Mouse (Mus musculus): ENCODE measurements around the gene Clpb.

Gene Clpb

DNA sequence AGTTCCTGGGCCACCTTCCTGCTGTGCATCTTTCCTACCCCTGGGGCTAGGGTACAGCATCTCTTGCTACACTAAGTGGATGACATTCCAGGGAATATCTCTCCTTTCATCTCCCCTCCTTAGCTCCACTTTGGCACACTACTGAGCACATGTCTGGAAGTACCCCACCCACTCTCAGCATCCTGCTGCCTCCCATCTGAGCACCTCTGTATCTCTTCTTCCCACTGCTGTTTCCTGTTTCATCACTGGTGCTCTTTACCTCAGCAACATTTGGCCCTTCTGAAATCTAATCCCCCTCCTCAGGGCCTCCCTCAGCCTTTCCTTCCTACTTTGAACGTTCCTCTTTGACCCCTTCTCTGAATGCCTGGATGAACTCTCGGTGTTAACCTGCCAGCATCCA is 63.5 kb downstream of the Clpb start:
- DNase-seq (ENCODE audit: inconsistent ontology term), result no peak

DNA sequence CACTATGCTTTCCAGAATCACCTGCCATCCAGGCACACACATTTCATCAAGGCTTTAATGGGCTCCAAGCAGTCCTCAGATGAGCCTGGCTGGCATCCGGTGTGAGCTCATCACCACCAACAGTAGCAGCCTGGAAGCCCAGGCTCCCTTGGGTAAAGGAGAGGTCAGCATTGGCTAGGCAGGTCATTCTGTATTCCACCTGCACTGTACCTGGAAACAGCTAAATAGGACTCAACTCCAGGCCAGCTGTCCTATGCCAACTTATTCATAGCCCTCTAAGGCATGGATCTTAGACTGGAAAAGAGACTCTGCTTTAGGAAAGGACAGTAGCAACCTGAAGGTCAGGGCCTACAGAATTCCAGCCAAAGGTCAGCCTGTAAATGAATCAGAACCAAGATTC is 68.7 kb downstream of the Clpb start:
- no peak for DNase-seq (ENCODE audit: inconsistent ontology term)

DNA sequence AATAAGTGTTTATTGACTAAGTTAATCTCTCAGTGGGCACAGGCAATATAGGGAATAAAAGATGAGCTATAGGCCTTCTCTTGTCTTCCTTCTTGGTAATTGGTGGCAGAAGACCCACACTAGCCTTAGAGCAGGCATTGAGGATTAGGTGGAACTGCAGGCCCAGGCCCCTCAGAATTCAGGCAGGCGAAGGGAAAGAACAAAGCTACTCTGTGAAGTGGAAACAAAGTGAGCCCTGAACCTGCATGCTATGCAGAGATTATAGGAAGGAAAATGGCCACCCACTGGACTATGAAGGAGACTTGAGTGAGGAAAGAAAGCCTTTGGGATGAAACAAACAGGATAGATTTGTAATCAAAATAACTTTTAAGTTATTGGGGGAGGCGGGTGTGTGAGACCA is 69.6 kb downstream of the Clpb start:
- no peak for DNase-seq (ENCODE audit: inconsistent ontology term)

DNA sequence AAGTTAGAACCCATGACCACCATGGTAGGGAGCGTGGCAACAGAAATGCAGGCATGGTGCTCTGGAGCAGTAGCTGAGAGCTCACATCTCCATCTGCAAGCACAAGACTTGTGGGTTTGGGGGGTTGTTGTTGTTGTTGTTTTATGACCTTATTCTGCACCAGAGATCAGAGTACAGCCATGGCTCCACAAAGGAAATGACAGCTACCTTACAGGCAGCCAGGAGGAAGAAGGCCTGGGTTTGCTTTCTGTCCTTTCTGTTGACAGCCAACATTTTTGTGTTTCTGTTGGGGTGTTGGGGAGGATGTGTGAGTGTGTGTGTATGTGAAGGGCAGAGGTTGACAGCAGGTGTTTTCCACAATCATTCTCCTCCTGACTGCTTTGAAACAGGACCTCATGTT is 71.9 kb downstream of the Clpb start:
- DNase-seq (ENCODE audit: inconsistent ontology term), result no peak

DNA sequence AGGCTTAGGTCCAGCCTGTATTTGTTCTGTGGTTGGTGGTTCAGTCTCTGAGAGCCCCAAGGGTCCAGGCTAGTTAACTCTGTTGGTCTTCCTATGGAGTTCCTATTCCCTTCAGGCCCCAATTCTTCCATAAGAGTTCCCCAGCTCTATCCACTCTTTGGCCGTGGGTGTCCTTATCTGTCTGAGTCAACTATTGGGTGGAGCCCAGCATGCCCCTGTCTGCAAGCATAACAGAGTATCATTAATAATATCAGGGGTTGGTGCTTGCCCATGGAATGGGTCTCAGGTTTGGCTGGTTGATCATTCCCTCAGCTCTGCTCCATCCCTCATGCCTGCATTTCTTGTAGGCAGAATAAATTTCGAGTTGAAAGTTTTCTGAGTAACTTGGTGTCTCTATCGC is 74.3 kb downstream of the Clpb start:
- no peak for DNase-seq (ENCODE audit: inconsistent ontology term)

DNA sequence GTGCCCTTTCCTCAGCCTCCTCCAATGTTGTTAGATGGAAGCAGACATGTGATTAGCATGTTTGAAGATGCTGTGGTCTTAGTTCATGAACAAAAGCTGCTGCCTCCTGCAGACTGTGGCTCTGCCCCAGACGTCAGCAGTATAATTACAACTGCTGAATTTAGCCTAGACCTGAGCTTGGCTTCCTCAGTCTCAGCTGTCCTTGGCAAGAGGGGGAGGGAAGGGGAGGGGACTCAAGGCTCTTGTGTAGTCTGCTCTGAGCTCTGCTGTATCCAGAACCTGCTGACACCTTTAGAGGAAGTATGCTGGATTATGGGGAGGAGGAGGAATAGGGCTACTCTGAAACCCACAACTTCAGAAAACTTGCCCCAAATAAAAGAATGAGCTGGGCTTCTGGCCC is 76.2 kb downstream of the Clpb start:
- no peak for DNase-seq (ENCODE audit: inconsistent ontology term)

DNA sequence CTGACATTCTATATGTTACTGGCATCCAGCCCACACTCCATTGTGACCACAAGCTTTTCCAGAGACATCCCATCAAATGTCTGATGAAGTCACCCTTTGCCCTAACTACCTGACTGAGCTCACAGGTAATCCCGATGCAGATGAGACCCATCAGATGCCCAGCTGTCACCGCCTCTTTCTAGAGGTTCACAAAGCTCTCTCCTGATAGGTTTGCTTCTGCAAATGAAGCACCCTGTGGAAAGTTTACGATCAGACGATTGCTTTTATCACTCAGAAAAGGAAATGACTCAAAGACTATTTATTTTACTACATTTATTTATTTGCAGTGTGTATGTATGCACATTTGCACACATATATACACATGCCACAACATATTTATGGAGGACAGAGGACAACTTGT is 80.1 kb downstream of the Clpb start:
- no peak for DNase-seq (ENCODE audit: inconsistent ontology term)

DNA sequence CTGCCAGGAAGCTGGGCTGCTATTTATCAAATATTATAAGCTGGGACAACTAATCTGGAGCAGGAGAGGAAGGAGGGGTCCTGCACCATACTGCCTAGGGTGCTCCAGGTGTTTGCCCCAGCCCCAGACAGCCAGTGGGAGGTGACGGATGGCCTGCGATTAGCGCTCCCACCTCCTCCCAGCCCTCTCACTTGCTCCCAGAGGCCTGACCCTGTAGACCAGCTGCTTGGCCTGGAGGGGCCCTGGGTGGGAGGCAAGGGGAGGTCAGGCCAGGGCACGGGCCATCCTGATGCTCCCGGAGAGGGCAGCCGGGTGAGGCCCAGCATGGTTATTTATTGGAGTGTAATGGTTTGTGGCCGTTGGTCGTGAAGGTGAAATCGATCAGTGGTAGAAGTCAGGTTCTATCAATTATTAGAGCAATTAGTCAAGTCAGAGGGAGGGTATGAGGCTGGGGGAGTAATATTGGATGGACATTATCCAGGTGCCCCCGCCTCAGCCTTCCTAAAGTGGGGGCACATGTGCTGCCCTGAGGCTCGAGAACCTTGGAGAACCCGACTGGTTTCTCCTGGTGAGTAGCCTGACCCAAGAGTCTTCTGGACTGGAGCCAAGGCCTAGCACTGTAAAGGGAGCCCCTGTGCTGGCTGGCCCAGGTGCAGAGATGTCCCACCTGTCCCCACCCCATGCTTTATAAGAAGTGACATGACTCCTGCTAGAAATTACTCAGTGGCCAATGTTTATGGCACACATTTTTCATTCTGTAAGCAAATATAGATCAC is 83.3 kb downstream of the Clpb start:
- DNase-seq (ENCODE audit: inconsistent ontology term), result no peak

DNA sequence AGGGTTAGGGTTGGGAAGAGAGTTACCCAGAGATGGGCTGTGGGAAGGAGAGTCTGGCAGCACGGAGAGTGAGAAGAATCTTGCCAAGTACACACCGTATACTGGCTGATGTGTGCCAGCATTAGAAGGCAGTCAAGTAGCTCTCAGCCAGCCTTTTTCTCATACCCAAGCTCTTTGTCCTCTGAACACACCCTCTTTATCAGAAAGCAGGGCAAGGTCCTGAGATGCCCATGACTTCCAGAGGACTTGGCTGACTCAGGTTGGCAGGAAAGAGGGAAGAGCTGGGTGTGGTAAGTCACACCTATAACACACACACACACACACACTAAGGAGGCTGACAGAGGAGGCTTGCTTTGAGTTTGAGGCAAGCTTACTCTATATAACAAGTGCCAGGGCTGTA is 86.8 kb downstream of the Clpb start:
- DNase-seq (ENCODE audit: inconsistent ontology term), result no peak

DNA sequence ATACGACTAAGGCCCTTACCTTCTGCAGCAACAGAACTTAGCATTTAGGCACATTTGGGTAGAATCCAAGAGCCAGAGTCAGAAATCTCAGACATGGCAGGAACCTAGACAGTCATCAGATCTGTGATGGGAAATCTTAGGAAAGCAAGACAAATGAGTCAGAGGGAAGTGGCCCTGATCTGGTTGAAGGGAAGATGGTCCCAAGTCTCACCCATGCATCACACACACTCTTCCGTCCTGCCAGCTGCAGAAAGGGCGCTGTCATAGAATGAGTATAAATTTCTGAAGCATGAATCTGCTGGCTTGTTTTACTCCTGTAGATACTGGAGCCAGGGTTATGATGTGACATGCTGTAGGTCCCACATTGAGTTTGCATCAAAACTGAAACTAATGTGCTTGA is 88.9 kb downstream of the Clpb start:
- peak; percentile 48 for DNase-seq (ENCODE audit: inconsistent ontology term)

DNA sequence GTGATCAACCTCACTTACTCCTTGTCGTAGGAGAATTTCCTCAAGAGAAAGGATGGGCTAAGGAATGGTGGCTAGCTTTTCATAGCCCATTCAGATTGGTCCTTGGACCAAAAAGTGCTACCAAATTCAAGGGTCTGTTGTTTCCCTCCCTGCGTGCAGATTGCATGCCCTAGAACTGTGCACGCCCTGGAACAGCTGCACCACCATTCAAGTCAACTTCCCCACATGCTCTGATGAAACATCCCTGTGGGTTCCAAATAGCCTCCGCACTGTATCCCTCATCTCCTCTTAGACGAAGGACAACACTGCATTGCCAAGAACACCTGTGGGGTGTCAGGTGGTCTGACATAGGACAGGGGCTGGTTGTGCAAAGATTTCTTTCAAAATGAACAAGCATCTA is 90.1 kb downstream of the Clpb start:
- no peak for DNase-seq (ENCODE audit: inconsistent ontology term)

DNA sequence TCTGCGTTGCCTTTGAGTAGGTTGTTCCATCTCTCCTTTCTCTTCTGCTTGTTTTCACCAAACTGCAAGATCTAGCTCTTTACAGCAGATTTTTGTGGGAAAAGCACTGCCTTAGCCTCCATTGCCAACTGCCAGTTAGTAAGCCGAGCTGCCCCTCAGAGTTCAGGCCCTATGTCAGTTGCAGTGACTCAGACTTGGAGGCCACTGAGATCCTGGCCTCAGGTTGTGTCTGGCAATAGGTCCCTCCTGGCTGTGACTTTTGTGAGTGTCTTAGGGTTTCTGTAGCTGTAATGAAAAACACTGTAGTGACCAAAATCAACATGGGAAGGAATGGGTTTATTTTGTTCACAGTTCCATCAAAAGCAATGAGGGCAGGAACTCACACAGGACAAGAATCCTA is 91.0 kb downstream of the Clpb start:
- DNase-seq (ENCODE audit: inconsistent ontology term), result no peak

DNA sequence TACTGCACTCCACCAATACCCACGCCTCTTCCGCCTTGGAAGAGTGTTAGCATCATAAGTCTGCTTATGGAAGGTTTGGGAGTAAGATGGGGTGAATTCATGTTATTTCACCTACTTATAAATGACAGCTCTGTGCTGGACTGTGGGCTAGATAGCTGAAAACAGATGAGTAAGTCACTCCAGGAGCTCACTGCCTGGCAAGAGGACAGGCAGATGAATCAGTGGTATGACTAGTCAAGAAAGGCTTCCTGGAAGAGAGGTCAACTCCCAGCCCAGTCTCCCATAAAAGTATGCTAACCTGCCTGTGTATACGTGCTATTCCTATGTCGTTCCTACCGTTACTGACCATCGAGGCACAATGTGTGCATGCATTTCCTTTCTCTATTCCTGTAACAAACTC is 91.9 kb downstream of the Clpb start:
- DNase-seq (ENCODE audit: inconsistent ontology term), result peak; percentile 30

DNA sequence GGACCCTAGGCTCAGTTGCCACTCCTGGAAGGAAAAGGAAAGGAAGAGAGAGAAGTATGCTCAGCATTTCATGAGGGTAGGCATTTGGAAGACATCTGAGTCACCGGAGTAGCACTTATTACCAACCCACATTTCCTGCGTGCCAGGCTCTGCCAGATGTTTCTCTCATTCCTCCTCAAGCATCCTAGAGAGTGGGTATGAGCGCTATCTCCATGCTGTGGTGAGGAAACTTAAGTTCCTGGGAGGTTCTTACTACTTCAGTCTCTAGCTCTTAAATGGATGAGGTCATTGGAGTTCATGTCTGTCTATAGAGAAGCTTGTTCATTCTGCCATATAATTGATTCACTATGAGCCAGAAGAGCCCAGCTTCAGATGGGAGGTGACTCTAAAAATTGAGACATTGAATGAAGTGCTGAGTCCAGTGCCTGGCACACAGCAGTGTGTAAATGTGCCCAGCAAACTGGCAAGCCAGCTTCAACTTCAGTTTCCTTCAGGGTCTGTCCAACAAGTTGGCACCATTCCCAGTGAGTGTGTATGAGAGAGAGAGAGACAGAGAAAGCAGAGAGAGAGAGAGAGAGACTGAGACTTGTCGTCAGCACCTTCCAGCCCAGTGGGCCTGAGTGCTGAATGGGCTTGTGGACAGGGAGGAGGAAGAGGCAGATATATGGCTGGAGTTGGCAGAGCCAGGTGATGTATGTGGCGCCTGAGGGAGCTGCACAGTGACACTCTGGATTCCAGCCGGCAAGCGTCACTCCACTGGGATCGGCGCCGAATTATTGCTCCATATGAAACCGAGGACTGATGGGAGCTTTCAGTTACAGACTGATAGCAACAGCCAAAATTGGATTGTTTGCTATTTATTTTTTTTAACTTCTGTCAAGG is 98.7 kb downstream of the Clpb start:
- peak; percentile 62 for DNase-seq (ENCODE audit: inconsistent ontology term)

DNA sequence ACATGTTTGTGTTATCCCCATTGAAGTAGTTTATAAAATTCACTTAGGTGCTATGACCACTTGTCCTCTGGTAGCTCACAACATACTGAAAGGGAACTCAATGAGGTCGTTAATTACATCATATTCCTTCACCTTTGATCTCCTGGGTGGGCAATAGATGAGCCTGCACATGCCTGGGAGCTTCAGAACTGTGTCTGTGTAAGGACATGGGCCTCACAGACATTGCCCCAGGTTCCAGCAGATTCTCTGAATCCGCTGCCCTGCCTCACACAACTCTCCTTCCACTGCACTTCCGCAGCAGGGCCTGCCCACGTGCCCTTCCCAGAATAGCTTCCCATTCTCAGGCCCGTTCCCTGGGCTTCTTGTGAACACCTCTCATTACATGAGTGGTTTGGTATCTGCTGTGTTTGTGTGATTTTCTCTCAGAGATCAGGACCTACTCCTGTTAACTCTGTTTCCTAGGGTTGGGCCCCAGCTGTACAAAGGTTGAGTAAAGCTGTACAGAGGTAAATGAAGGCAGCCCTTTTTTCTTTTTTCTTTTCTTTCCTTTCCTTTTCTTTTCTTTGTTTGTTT is 104.0 kb downstream of the Clpb start:
- no peak for DNase-seq (ENCODE audit: inconsistent ontology term)

DNA sequence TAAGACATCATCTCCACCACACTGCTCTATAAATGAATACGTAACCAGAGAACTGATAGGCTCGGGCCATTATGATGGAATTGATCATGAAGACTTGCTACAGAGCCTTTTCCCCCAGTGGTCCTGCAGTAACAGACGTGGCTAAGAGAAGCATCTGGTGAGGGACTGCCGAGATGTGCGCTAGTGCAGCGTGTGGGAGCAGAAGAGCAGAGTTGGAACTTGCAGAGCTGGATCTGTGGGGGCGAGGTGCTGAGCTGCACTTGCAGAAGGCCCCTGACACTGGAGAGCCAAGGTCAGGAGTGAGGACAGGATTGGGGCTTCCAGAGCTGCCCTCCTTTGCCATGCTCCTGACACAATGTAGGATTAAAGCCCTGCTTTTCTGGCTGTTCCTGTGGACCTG is 106.6 kb downstream of the Clpb start:
- DNase-seq (ENCODE audit: inconsistent ontology term), result no peak

DNA sequence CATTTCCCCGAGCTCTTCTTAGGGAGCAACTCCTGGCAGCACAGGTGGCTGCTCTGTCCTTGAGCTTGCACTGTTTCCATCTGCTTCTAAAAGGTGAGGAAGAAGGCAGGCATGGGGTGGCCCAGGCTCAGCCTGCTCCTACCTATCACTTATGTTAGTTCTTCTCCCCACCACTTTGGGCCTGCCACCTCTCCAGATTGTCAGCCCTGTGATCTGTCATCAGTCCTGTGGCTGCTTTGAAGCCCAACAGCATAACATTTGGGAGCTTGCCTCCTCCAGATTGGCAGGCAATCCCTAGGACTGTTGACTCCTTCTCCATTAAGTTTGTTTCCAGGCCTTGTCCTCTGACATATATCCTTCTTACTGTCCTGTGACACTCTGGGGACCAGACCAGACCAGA is 108.2 kb downstream of the Clpb start:
- no peak for DNase-seq (ENCODE audit: inconsistent ontology term)

DNA sequence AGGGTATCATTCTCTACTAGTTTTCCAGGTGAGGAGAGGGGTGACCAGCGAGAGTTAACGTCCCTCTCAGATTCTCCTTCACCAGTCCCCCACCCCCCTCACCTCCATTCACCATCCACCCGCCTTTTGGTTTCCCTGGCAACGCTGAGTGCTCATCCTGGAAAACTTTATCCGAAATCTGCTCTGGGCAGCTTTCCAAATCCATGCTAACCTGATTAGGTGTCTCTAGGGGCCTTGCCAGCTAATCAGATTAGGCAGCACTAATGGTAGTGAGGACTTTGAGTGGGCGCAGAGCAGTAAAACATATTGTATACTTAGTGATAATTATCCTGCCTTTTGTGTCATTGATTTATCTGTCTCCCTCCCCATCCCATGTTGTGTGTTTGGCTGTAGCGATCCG is 109.3 kb downstream of the Clpb start:
- DNase-seq (ENCODE audit: inconsistent ontology term), result no peak

DNA sequence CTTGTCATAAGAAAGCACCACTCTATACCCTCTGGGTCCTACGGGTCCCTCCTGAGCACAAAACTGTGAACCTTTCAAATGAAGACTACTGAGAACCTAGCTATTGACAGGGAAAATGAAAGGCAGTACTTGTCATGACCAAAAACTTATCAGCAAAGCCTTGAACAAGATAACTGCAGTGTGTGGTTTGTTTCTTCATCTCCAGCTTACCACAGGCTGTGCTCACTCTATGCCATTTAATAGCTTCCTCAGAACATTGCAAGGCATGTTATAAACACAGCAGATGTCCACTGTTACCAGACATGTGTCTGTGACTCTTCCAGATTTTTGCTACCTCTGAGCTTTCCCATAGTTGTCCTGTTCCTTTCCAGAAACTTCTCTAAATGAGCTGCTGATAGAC is 113.6 kb downstream of the Clpb start:
- no peak for DNase-seq (ENCODE audit: inconsistent ontology term)

DNA sequence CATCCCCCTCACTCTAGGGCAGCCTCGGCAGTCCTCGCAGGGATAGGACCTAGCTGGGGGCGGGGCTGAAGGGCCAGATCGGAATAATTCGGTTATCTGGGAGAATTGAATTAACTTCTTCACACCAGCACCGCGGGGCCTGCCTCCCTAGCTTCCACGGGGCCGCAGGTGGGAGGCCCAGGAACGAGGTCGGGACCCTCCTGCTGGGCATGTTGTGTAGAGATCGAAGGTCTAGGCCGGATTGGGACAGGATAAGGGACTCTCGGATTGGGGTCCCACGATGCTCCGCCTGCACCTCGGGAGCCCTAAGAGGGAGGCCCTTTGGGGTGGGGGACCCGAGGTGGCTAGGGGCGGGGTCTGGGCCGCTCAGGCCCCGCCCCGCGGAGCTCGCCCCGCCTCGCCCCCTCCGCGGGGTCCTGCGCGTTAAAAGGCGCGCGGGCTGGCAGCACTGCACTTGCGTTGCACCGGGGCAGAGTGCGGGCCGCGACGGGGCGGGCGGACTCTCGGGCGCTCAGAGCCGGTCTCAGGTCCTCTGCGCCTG is 154.5 kb downstream of the Clpb start, which contains the start of gene Phox2a:
TSS of gene Phox2a (plus strand) at position 453 of the 541 bp plus-strand sequence.
- DNase-seq (ENCODE audit: inconsistent ontology term), result no peak

DNA sequence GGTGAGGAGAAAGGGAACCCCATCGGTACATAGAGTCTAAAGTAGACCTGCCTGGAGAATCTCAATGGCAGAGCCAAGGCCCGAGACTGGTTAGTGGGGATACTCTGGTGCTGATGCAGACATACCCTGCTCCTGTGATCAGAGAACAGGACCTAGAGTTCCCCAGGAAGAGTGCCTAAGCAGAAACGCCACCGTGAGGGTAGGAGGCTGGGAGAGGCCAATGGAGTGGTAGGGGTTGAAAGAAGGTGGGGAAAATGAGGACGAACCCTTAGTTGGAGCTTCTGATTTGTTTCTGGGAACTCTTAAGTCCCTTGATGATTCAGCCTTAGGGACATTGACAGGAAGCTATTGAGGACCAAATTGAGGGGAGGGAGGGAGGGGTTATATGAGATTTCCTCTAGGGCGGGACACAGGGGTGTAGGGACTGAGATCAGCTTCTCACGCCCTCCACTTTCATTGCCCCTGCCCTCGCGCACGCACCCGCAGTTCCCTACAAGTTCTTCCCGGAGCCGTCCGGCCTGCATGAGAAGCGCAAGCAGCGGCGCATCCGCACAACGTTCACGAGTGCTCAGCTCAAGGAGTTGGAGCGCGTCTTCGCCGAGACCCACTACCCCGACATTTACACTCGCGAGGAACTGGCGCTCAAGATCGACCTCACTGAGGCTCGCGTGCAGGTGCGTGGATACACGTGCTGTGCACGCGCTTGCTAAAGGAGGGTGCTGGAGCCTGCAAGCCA is 157.0 kb downstream of the Clpb start:
- DNase-seq (ENCODE audit: inconsistent ontology term), result no peak
